Mouse (Mus musculus) kidney, adult 2 months (tissue): Measurements from ENCODE around the gene Cldn4.

Source experiments
- CTCF ChIP-seq: fragments of 200-500 bp; conservative IDR thresholded peaks from 2 replicates; pipeline ENCODE4 v1.5.1; 2011; ENCODE audit warnings: low read depth, mild to moderate bottlenecking, control low read depth, low read length, moderate library complexity, mixed read lengths; ENCODE audit not compliant: insufficient read depth, insufficient read length
- POLR2A ChIP-seq: fragments of 200-500 bp; IDR thresholded peaks from one replicate; pipeline ENCODE4 v1.6.1; 2011; ENCODE audit warnings: low read depth, low read length, control low read depth

DNA sequence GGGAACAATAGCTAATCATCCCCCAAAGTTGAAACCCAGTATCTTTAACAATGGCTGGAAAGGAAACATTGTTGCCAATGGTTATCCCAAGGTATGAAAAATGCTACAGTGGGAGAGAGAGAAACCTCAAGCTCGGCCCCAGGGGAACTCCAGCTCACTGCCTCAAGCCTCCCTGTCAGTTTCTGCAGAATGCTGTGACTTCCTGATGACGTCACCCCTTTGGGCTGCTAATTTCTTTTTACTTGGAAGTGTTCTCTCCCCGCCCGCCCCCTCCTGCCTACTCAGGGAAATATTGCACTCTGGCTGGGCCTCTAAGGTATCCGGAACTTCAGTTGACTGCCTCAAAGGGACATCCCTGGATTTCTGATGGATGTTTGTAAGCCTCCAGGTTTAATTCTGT, 16.8 kb upstream of the Cldn4 start:
- no peak for TF ChIP-seq CTCF
- no peak for TF ChIP-seq POLR2A
